Comparison of ENCODE assay signal across 17 mouse cellular contexts in the genomic region with DNA sequence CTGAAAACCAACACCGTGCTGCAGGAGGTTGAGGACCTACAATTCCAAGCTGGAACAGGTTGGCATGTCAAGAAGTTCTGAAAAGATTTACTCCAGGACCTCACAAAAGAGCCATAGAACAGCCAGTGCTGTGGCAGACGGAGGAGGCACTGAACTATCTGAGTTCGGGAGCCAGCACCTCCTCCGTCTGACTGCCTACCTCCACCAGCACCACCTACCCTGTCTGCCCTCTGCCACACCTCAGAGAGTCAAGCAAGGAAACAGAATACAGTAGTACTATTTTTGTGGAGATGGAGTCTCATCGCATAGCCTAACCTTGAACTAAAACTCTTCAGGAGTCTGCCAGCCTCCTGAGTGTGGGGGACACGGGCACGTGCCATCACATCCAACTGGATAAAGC. TPM values are rescaled to one million over a fixed set of nuclear protein-coding genes. Genes with fewer than 3 reads are reported as not detected.
DNase-seq lines count a peak whose midpoint lies in the region; TF ChIP-seq lines count a peak whose summit lies in the region.
"Had no signal": no experiment of that assay in that cellular context is flagged by ENCODE, and none has a peak within 500 bp of the region (broad histone marks: within the 10 kb centered on the region; RNA-seq: fewer than 3 reads in every experiment).

No protein-coding gene starts in this region.

- H3K36me3 ChIP-seq in kidney, adult 2 months (ENCODE audit: control insufficient read depth, insufficient read depth, low read length): no peaks in the 10 kb centered on the region
- H3K36me3 ChIP-seq in small intestine, adult 2 months (ENCODE audit: control insufficient read depth, insufficient read depth, low read length): no peaks in the 10 kb centered on the region
- H3K36me3 ChIP-seq: embryonic facial prominence, embryonic 12.5 days; forebrain, embryonic 15.5 days; heart, embryonic 13.5 days; hindbrain, embryonic 13.5 days had no signal

- DNase-seq in kidney, adult 2 months: no peak
- no peak for DNase-seq in kidney, adult 11 months
- DNase-seq in urinary bladder, adult 2 months (ENCODE audit: low spot score): peak; percentile 4
- DNase-seq in urinary bladder, postnatal 25 days (ENCODE audit: low spot score): no peak
- no peak for DNase-seq in spleen, postnatal 4 days (ENCODE audit: low spot score in 2 of 2)
- DNase-seq: adrenal gland, postnatal 14 days; cerebellum, adult 11-12 months; cerebellum, adult 9-10 months; cerebellum, postnatal 25 days; heart, postnatal 4 days had no signal

- TF ChIP-seq CTCF in kidney, adult 2 months (conservative IDR thresholded peaks at IDR 0.05; ENCODE audit: insufficient read depth, insufficient read length, low read depth, low read length): no peak
- no peak for TF ChIP-seq CTCF in small intestine, adult 2 months (IDR thresholded peaks at IDR 0.05; ENCODE audit: extremely low read depth, insufficient read length, insufficient replicate concordance, low read depth, low read length)

- no peak overlapping the region for H3K4me3 ChIP-seq in kidney, adult 2 months (ENCODE audit: insufficient read depth, low read depth, low read length)
- no peak overlapping the region for H3K4me3 ChIP-seq in small intestine, adult 2 months (ENCODE audit: low read depth, low read length)
- H3K4me3 ChIP-seq: embryonic facial prominence, embryonic 12.5 days; forebrain, embryonic 15.5 days; heart, embryonic 13.5 days; hindbrain, embryonic 13.5 days had no signal

- H3K4me1 ChIP-seq in kidney, adult 2 months (ENCODE audit: control insufficient read depth, insufficient read depth, low read length): peaks cover 21% of the 10 kb centered on the region; the same call in 1 of the 2 replicates
- H3K4me1 ChIP-seq in small intestine, adult 2 months (ENCODE audit: control insufficient read depth, insufficient read depth, insufficient read length, low read length): peaks cover 11% of the 10 kb centered on the region

- WGBS in kidney, adult 2 months: 76% methylated on average over 7 of the region's 7 CpGs
- 36% methylated on average over 7 of the region's 7 CpGs for WGBS in small intestine, adult 2 months

- H3K27ac ChIP-seq in kidney, adult 2 months (ENCODE audit: insufficient read depth, low read depth, low read length): peak overlapping the region; percentile 21
- peak overlapping the region; percentile 54 for H3K27ac ChIP-seq in small intestine, adult 2 months (ENCODE audit: insufficient read depth, low read depth, low read length)
- H3K27ac ChIP-seq: embryonic facial prominence, embryonic 12.5 days; forebrain, embryonic 15.5 days; heart, embryonic 13.5 days; hindbrain, embryonic 13.5 days had no signal

- no peaks in the 10 kb centered on the region for H3K27me3 ChIP-seq in kidney, adult 2 months (replicated peaks; ENCODE audit: control insufficient read depth, insufficient read depth, low read length)
- H3K27me3 ChIP-seq in small intestine, adult 2 months (ENCODE audit: control insufficient read depth, insufficient read depth, low read length): no peaks in the 10 kb centered on the region
- H3K27me3 ChIP-seq: CH12.LX; forebrain, embryonic 15.5 days; Patski had no signal

- TF ChIP-seq POLR2A in kidney, adult 2 months (IDR thresholded peaks at IDR 0.05; ENCODE audit: low read depth, low read length): no peak
- no peak for TF ChIP-seq POLR2A in small intestine, adult 2 months (IDR thresholded peaks at IDR 0.05; ENCODE audit: low read depth, low read length)

RNA-seq across cellular contexts. Expression of a gene that starts 23.1 kb away (rescaled TPM):
- polyA plus RNA-seq in kidney, adult 2 months (2012; rRNA removed): 136 and 148 TPM in 2 replicates
- 145 and 163 TPM in 2 replicates for polyA plus RNA-seq in urinary bladder, adult 2 months (2012; rRNA removed)
- 21.7 and 33.1 TPM in 2 replicates for polyA plus RNA-seq in small intestine, adult 2 months (2012; rRNA removed)
